Mouse (Mus musculus): ENCODE results near the gene Isoc2b. TPM values are rescaled to one million over a fixed set of nuclear protein-coding genes. Genes with fewer than 3 reads are reported as not detected.
"Not testable (repeated sequence)": the region's sequence is repeated elsewhere in the genome, so short reads cannot be mapped to it uniquely, and the experiment has no call there.

Gene Isoc2b
- polyA plus RNA-seq, 1 experiment from 2014 or later: 15.7 TPM

- H3K9me3 ChIP-seq (ENCODE audit: control insufficient read depth, low read length); H3K4me3 ChIP-seq (ENCODE audit: low read length); H3K27me3 ChIP-seq (ENCODE audit: control insufficient read depth, insufficient read depth, low read depth, low read length); H3K36me3 ChIP-seq (ENCODE audit: control insufficient read depth, insufficient read depth, low read length); ATAC-seq (ENCODE audit: low read depth); H3K4me2 ChIP-seq (ENCODE audit: low read depth, low read length); H3K27ac ChIP-seq (ENCODE audit: low read length); H3K9ac ChIP-seq (ENCODE audit: low read length): not testable (repeated sequence)
- H3K4me1 ChIP-seq (replicated peaks; ENCODE audit: control insufficient read depth, insufficient read depth, low read length): peaks cover 14% of the 10 kb centered on the region
- 69% methylated on average over 3 of the region's 3 CpGs for whole genome bisulfite sequencing
These were observed 9.1 kb downstream of the Isoc2b start for GRCm38 (mm10) chr7:4860926-4861325.

- no peaks in the 10 kb centered on the region for H3K36me3 ChIP-seq (ENCODE audit: control insufficient read depth, insufficient read depth, low read length)
- H3K4me2 ChIP-seq (ENCODE audit: low read depth, low read length): no peak overlapping the region
- ATAC-seq (ENCODE audit: low read depth): no peak
- no peak overlapping the region for H3K4me3 ChIP-seq (ENCODE audit: low read length)
- WGBS: 29% methylated on average over 12 of the region's 12 CpGs
- H3K9ac ChIP-seq (ENCODE audit: low read length): no peak overlapping the region
- H3K27ac ChIP-seq (ENCODE audit: low read length): no peak overlapping the region
- H3K27me3 ChIP-seq (ENCODE audit: control insufficient read depth, insufficient read depth, low read depth, low read length): no peaks in the 10 kb centered on the region
- H3K4me1 ChIP-seq (replicated peaks; ENCODE audit: control insufficient read depth, insufficient read depth, low read length): peaks cover 9% of the 10 kb centered on the region
- H3K9me3 ChIP-seq (ENCODE audit: control insufficient read depth, low read length): no peaks in the 10 kb centered on the region
These were observed 10.6 kb downstream of the Isoc2b start for GRCm38 (mm10) chr7:4859418-4859978.

- 54% methylated on average over 7 of the region's 7 CpGs for WGBS
These were observed 12.7 kb downstream of the Isoc2b start for GRCm38 (mm10) chr7:4857321-4857720.

GRCm38 (mm10) chr7:4856508-4856907, 13.6 kb downstream of the Isoc2b start:
- whole genome bisulfite sequencing: 85% methylated on average over 9 of the region's 9 CpGs
- no peaks in the 10 kb centered on the region for H3K9me3 ChIP-seq (ENCODE audit: control insufficient read depth, low read length)
- no peaks in the 10 kb centered on the region for H3K27me3 ChIP-seq (ENCODE audit: control insufficient read depth, insufficient read depth, low read depth, low read length)
- no peak overlapping the region for H3K4me3 ChIP-seq (ENCODE audit: low read length)
- no peak for ATAC-seq (ENCODE audit: low read depth)
- no peak overlapping the region for H3K4me2 ChIP-seq (ENCODE audit: low read depth, low read length)
- no peaks in the 10 kb centered on the region for H3K36me3 ChIP-seq (ENCODE audit: control insufficient read depth, insufficient read depth, low read length)
- H3K4me1 ChIP-seq (replicated peaks; ENCODE audit: control insufficient read depth, insufficient read depth, low read length): no peaks in the 10 kb centered on the region
- H3K27ac ChIP-seq (ENCODE audit: low read length): no peak overlapping the region
- no peak overlapping the region for H3K9ac ChIP-seq (ENCODE audit: low read length)

More at GRCm38 (mm10) chr7:4857321-4857720, 12.7 kb downstream of the Isoc2b start:
- H3K9me3 ChIP-seq (ENCODE audit: control insufficient read depth, low read length): no peaks in the 10 kb centered on the region
- H3K27ac ChIP-seq (ENCODE audit: low read length): no peak overlapping the region
- no peaks in the 10 kb centered on the region for H3K36me3 ChIP-seq (ENCODE audit: control insufficient read depth, insufficient read depth, low read length)
- no peak overlapping the region for H3K4me3 ChIP-seq (ENCODE audit: low read length)
- H3K4me2 ChIP-seq (ENCODE audit: low read depth, low read length): no peak overlapping the region
- H3K4me1 ChIP-seq (replicated peaks; ENCODE audit: control insufficient read depth, insufficient read depth, low read length): no peaks in the 10 kb centered on the region
- H3K9ac ChIP-seq (ENCODE audit: low read length): no peak overlapping the region
- no peaks in the 10 kb centered on the region for H3K27me3 ChIP-seq (ENCODE audit: control insufficient read depth, insufficient read depth, low read depth, low read length)
- ATAC-seq (ENCODE audit: low read depth): no peak

- H3K36me3 ChIP-seq (ENCODE audit: control insufficient read depth, insufficient read depth, low read length): no peaks in the 10 kb centered on the region
- no peak overlapping the region for H3K4me3 ChIP-seq (ENCODE audit: low read length)
- H3K9ac ChIP-seq (ENCODE audit: low read length): no peak overlapping the region
- 79% methylated on average over 3 of the region's 3 CpGs for WGBS
- H3K9me3 ChIP-seq (ENCODE audit: control insufficient read depth, low read length): no peaks in the 10 kb centered on the region
- H3K4me2 ChIP-seq (ENCODE audit: low read depth, low read length): no peak overlapping the region
- H3K4me1 ChIP-seq (replicated peaks; ENCODE audit: control insufficient read depth, insufficient read depth, low read length): no peaks in the 10 kb centered on the region
- no peaks in the 10 kb centered on the region for H3K27me3 ChIP-seq (ENCODE audit: control insufficient read depth, insufficient read depth, low read depth, low read length)
- ATAC-seq (ENCODE audit: low read depth): no peak
- H3K27ac ChIP-seq (ENCODE audit: low read length): no peak overlapping the region
These were observed 16.4 kb downstream of the Isoc2b start for GRCm38 (mm10) chr7:4853613-4854012.

DNA sequence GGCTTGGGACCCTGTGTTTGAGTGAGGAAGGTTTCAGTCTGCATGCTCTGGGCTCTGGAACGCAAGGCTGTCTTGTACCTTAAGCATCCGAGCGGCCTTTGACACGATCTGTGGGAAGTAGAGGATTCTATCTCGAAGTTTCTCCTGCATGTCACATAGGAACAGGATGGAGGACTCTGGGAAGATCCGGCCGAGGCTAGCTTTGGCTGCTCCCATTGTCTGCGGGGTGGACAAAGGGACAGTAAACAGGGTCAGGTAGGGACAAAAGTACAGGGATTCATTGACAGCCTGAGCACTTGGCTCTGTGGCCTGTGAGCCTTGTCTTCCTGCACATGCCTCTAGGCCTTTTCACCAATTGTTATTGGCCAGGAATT, 18.8 kb downstream of the Isoc2b start:
- no peaks in the 10 kb centered on the region for H3K9me3 ChIP-seq (ENCODE audit: control insufficient read depth, low read length)
- H3K4me3 ChIP-seq (ENCODE audit: low read length): no peak overlapping the region
- H3K27ac ChIP-seq (ENCODE audit: low read length): no peak overlapping the region
- no peak for ATAC-seq (ENCODE audit: low read depth)
- H3K4me2 ChIP-seq (ENCODE audit: low read depth, low read length): no peak overlapping the region
- 64% methylated on average over 8 of the region's 8 CpGs for WGBS
- no peak overlapping the region for H3K9ac ChIP-seq (ENCODE audit: low read length)
- no peaks in the 10 kb centered on the region for H3K36me3 ChIP-seq (ENCODE audit: control insufficient read depth, insufficient read depth, low read length)
- no peaks in the 10 kb centered on the region for H3K27me3 ChIP-seq (ENCODE audit: control insufficient read depth, insufficient read depth, low read depth, low read length)
- H3K4me1 ChIP-seq (replicated peaks; ENCODE audit: control insufficient read depth, insufficient read depth, low read length): no peaks in the 10 kb centered on the region

DNA sequence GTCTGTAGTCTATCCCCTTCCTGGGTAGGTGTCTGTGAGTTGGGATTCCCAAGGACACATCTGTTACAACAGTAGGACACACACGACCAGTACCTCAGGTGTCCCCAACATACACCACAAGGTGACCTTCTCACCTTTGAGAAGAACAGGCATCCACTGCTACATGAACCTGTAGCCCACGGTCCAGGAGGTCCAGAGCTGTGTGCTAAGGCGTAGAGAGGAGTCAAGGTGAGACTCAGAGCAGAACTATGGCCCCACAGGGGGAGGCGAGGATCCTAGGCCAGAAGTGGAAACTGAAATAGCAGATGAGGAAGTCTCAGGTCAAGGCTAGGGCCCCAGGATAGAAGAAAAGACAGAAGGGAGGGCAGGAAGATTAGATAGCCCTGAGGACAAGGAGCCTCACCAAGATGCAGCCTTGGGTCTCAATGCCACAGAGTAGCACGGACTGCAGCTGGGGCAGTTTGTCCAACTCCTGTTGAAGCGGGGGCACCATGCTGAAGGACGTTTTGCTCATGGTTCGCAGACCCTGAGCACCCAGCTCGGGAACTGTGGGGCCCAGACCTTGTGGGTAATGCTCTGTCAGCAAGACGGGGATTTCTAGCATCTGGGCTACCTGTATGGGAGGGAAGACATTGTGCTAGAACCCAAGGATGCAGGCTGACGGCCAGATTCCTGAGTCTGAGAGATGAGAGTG, 19.3 kb downstream of the Isoc2b start:
- ATAC-seq (ENCODE audit: low read depth): no peak
- Histone ChIP-seq H3K4me2 (ENCODE audit: low read depth, low read length) (no peak overlapping the region), H3K9ac (ENCODE audit: low read length) (no peak overlapping the region), H3K4me3 (ENCODE audit: low read length) (no peak overlapping the region), H3K36me3 (ENCODE audit: control insufficient read depth, insufficient read depth, low read length) (no peaks in the 10 kb centered on the region), H3K9me3 (ENCODE audit: control insufficient read depth, low read length) (no peaks in the 10 kb centered on the region), H3K27me3 (ENCODE audit: control insufficient read depth, insufficient read depth, low read depth, low read length) (no peaks in the 10 kb centered on the region), H3K27ac (ENCODE audit: low read length) (no peak overlapping the region), H3K4me1 (replicated peaks; ENCODE audit: control insufficient read depth, insufficient read depth, low read length) (no peaks in the 10 kb centered on the region)
- WGBS: 71% methylated on average over 11 of the region's 11 CpGs

GRCm38 (mm10) chr7:4849372-4849771, 20.7 kb downstream of the Isoc2b start:
- no peaks in the 10 kb centered on the region for H3K36me3 ChIP-seq (ENCODE audit: control insufficient read depth, insufficient read depth, low read length)
- H3K9me3 ChIP-seq (ENCODE audit: control insufficient read depth, low read length): no peaks in the 10 kb centered on the region; the same call in 1 of the 2 replicates
- H3K4me2 ChIP-seq (ENCODE audit: low read depth, low read length): no peak overlapping the region
- H3K9ac ChIP-seq (ENCODE audit: low read length): no peak overlapping the region
- H3K4me1 ChIP-seq (replicated peaks; ENCODE audit: control insufficient read depth, insufficient read depth, low read length): peaks cover 5% of the 10 kb centered on the region
- no peak overlapping the region for H3K27ac ChIP-seq (ENCODE audit: low read length)
- peaks cover 12% of the 10 kb centered on the region for H3K27me3 ChIP-seq (ENCODE audit: control insufficient read depth, insufficient read depth, low read depth, low read length)
- 42% methylated on average over 9 of the region's 9 CpGs for WGBS
- no peak overlapping the region for H3K4me3 ChIP-seq (ENCODE audit: low read length)
- no peak for ATAC-seq (ENCODE audit: low read depth)

GRCm38 (mm10) chr7:4844917-4845309, 25.1 kb downstream of the Isoc2b start:
- Histone ChIP-seq H3K4me3 (ENCODE audit: low read length) (peak overlapping the region; percentile 48), H3K9ac (ENCODE audit: low read length) (peak overlapping the region; percentile 49), H3K4me2 (ENCODE audit: low read depth, low read length) (peak overlapping the region; percentile 82), H3K36me3 (ENCODE audit: control insufficient read depth, insufficient read depth, low read length) (no peaks in the 10 kb centered on the region), H3K9me3 (ENCODE audit: control insufficient read depth, low read length) (no peaks in the 10 kb centered on the region; the same call in 1 of the 2 replicates), H3K27ac (ENCODE audit: low read length) (no peak overlapping the region), H3K27me3 (ENCODE audit: control insufficient read depth, insufficient read depth, low read depth, low read length) (peaks cover 43% of the 10 kb centered on the region), H3K4me1 (replicated peaks; ENCODE audit: control insufficient read depth, insufficient read depth, low read length) (peaks cover 17% of the 10 kb centered on the region)
- WGBS: under 1% methylated on average over 13 of the region's 13 CpGs
- peak; percentile 86 for ATAC-seq (ENCODE audit: low read depth)

Data from lung, embryonic 16.5 days (tissue).